Mouse (Mus musculus) cortical plate, adult 2 months (tissue): ENCODE data around the gene Olfr1206.

Experiments used
- CTCF ChIP-seq: fragments of 200-500 bp; IDR thresholded peaks from 2 replicates; pipeline ENCODE4 v1.5.1; 2011; ENCODE audit warnings: mild to moderate bottlenecking, control low read depth, low read length; ENCODE audit not compliant: insufficient read depth; ENCODE audit errors: extremely low read depth
- POLR2A ChIP-seq: fragments of 200-500 bp; IDR thresholded peaks from 2 replicates; pipeline ENCODE4 v1.6.1; 2011; ENCODE audit warnings: mild to moderate bottlenecking, low read length, control low read depth; ENCODE audit not compliant: insufficient read depth; ENCODE audit errors: extremely low read depth

DNA sequence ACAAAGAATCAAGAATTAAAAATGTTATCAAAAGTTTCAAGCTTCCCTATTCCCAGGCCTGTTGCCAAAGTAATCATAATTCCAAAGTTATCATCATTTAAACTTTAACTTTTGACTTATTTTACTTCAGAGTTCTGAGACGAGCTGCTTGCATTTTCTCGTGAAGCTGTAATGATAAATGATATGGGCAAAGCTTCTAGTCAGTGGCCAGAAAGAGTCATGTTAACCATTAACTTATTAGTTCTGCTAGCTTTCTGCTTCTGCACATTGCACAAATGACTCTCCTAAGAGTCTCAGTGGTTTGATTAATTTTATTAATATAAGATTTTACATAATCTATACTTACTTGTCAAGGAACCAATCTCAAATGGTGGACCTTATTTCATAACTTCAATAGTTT is 24.6 kb upstream of the Olfr1206 start:
- TF ChIP-seq CTCF: no peak
- TF ChIP-seq POLR2A: no peak
